Mouse (Mus musculus): ENCODE data around the gene Rfx2.

DNA sequence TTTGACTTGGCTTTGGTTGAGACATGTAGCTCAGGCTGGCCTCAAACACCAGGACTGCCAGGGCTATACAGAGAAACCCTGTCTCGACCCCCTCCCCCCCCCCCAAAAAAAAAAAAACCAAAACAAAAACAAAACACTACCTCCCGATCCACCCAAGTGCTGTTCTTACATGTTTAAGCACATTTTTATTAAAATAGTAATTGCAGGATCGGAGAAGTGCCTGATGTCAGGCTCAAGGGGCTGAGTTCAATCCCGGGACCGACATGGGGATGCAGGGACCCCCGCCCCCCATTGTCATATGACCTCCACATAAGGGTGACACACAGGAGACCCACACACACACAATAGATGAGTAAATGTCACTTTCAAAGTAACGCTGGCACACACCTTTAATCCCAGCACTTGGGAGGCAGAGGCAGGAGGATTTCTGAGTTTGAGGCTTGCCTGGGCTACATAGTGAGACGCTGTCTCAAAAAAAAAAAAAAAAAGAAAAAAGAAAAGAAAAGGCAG is 67.0 kb downstream of the Rfx2 start:
- no peak for TF ChIP-seq CTCF (IDR thresholded peaks at IDR 0.05; ENCODE audit: extremely low read depth, insufficient read depth, low read length)
- TF ChIP-seq POLR2A (IDR thresholded peaks at IDR 0.05; ENCODE audit: extremely low read depth, insufficient read depth, low read length), result no peak
